Mouse (Mus musculus) megakaryocyte, embryonic 14.5 days (primary cell): ENCODE results near the gene Metrnl.

ENCODE experiments used
- FLI1 ChIP-seq: IDR thresholded peaks from 2 replicates; pipeline ENCODE4 v1.6.1; 2012; ENCODE audit warnings: low read length, inconsistent platforms, mixed read lengths
- GATA1 ChIP-seq: IDR thresholded peaks from 3 replicates; pipeline ENCODE4 v1.6.1; 2012; ENCODE audit warnings: mixed read lengths, low read length, inconsistent platforms, borderline replicate concordance

- TF ChIP-seq GATA1 (no peak), FLI1 (no peak)
Observed at GRCm38 (mm10) chr11:121688024-121688423, 13.3 kb upstream of the Metrnl start.
